10 mouse cellular contexts compared by ENCODE assay signal in the genomic region with DNA sequence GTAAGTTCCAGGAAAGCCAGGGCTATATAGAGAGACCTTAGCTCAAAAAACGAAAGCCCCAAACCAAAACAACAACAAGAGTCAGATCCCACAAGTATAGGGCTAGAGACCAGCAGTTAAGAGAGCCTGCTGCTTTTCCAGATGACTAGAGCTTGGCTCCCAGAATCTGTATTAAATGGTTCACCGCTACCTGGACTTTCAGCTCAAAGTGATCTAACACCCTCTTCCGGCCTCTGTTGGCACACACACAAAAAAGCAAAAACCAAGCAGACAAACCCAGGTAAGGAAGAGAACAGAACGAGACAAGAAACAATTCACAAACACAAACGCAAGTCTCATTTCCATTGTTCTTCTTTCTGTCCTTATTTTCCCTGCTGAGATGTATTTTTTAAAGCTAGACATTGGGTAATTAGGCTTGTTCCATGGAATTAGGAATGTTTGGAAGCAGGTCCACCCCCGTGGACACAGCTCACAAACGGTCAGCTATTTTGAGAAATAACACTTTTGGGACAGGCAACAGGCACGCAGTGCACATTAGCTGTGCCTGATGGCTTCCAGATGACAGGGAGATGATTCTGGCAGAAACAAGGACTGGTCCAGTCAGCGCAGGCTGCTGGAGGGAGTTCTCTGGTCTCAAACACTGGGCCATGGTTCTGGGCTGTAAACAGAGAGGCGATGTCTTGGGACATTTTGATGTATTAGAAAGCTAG. TPM values are rescaled to one million over a fixed set of nuclear protein-coding genes. Genes with fewer than 3 reads are reported as not detected.
DNase-seq lines count a peak whose midpoint lies in the region; ATAC-seq lines count a peak whose summit lies in the region.
"Had no signal": no experiment of that assay in that cellular context is flagged by ENCODE, and none has a peak within 500 bp of the region (broad histone marks: within the 10 kb centered on the region; RNA-seq: fewer than 3 reads in every experiment).

No protein-coding gene starts in this region.

- H3K27me3 ChIP-seq in embryonic facial prominence, embryonic 15.5 days = no peaks in the 10 kb centered on the region
- no peaks in the 10 kb centered on the region for H3K27me3 ChIP-seq in heart, embryonic 13.5 days (replicated peaks)
- H3K27me3 ChIP-seq in midbrain, embryonic 16.5 days (ENCODE audit: control insufficient read depth, insufficient read depth, low read depth, low read length) = no peaks in the 10 kb centered on the region

- ATAC-seq in embryonic facial prominence, embryonic 15.5 days (ENCODE audit: insufficient number of reproducible peaks, low FRiP score, low TSS enrichment, low read depth) = no peak
- no peak for ATAC-seq in heart, embryonic 13.5 days (ENCODE audit: extremely low read depth, insufficient number of reproducible peaks, low FRiP score, low TSS enrichment)
- ATAC-seq in midbrain, embryonic 16.5 days = no peak
- ATAC-seq: hindbrain, postnatal 0 days had no signal

- no peak overlapping the region for H3K9ac ChIP-seq in embryonic facial prominence, embryonic 15.5 days
- H3K9ac ChIP-seq in heart, embryonic 13.5 days = no peak overlapping the region
- H3K9ac ChIP-seq in midbrain, embryonic 16.5 days (ENCODE audit: low read depth, low read length) = no peak overlapping the region
- H3K9ac ChIP-seq: liver, postnatal 0 days had no signal

- intact Hi-C loops in left cerebral cortex, postnatal 10 days (cut with DNase I) = no loop called here

- 0 out of 2 replicates have a peak overlapping the region, but pooled peaks have one; percentile 3 for H3K27ac ChIP-seq in embryonic facial prominence, embryonic 15.5 days (replicated peaks)
- peak overlapping the region; percentile 68 for H3K27ac ChIP-seq in heart, embryonic 13.5 days (replicated peaks)
- H3K27ac ChIP-seq in midbrain, embryonic 16.5 days (ENCODE audit: low read length) = no peak overlapping the region
- H3K27ac ChIP-seq: hindbrain, postnatal 0 days had no signal

- WGBS in embryonic facial prominence, embryonic 15.5 days = 43% methylated on average over 10 of the region's 10 CpGs
- 47% methylated on average over 10 of the region's 10 CpGs for WGBS in heart, embryonic 13.5 days
- 72% methylated on average over 10 of the region's 10 CpGs for WGBS in midbrain, embryonic 16.5 days

- H3K4me1 ChIP-seq in embryonic facial prominence, embryonic 15.5 days = peaks cover 35% of the 10 kb centered on the region
- H3K4me1 ChIP-seq in heart, embryonic 13.5 days = peaks cover 26% of the 10 kb centered on the region
- H3K4me1 ChIP-seq in midbrain, embryonic 16.5 days (ENCODE audit: control insufficient read depth, insufficient read depth, low read length) = no peaks in the 10 kb centered on the region

- no peak overlapping the region for H3K4me3 ChIP-seq in embryonic facial prominence, embryonic 15.5 days (replicated peaks)
- H3K4me3 ChIP-seq in heart, embryonic 13.5 days = no peak overlapping the region
- no peak overlapping the region for H3K4me3 ChIP-seq in midbrain, embryonic 16.5 days (ENCODE audit: low read depth, low read length)

- no peak overlapping the region for H3K4me2 ChIP-seq in embryonic facial prominence, embryonic 15.5 days (replicated peaks)
- no peak overlapping the region for H3K4me2 ChIP-seq in heart, embryonic 13.5 days
- H3K4me2 ChIP-seq in midbrain, embryonic 16.5 days (ENCODE audit: low read length) = no peak overlapping the region

- no peaks in the 10 kb centered on the region for H3K9me3 ChIP-seq in embryonic facial prominence, embryonic 15.5 days (replicated peaks)
- H3K9me3 ChIP-seq in heart, embryonic 13.5 days = 0 out of 2 replicates have a peak, but pooled peaks cover 4% of the 10 kb centered on the region
- H3K9me3 ChIP-seq in midbrain, embryonic 16.5 days (replicated peaks; ENCODE audit: control insufficient read depth, low read length, poor library complexity, severe bottlenecking) = no peaks in the 10 kb centered on the region

- no peaks in the 10 kb centered on the region for H3K36me3 ChIP-seq in embryonic facial prominence, embryonic 15.5 days
- H3K36me3 ChIP-seq in heart, embryonic 13.5 days = no peaks in the 10 kb centered on the region
- H3K36me3 ChIP-seq in midbrain, embryonic 16.5 days (ENCODE audit: control insufficient read depth, insufficient read depth, low read length) = no peaks in the 10 kb centered on the region

- DNase-seq in kidney, postnatal 25 days = peak; percentile 39 to 64
- DNase-seq in lung, postnatal 4 days = peak; percentile 73 to 90
- no peak for DNase-seq in left cerebral cortex, postnatal 10 days (ENCODE audit: extremely low spot score in 1 of 2, low spot score in 2 of 2)
- DNase-seq in layer of hippocampus, adult 18-20 months (ENCODE audit: low spot score in 2 of 2) = no peak
- DNase-seq: liver, postnatal 0 days; thymus, adult 18-20 months had no signal

RNA-seq across cellular contexts. Expression of gene Plg, which starts 33.9 kb away (rescaled TPM):
- not detected in 2 replicates for polyA plus RNA-seq in embryonic facial prominence, embryonic 15.5 days (2015; fragmentation: Nextera tagmentation; extraction: Ambion mirVana)
- 0.62 and 5.1 TPM in 2 replicates for polyA plus RNA-seq in heart, embryonic 13.5 days (2015; fragmentation: Nextera tagmentation; extraction: Ambion mirVana)
- polyA plus RNA-seq in midbrain, embryonic 16.5 days (2015; fragmentation: Nextera tagmentation; extraction: Ambion mirVana) = 0.09 TPM in 1 of 2 replicates, not detected in the other
- not detected for total RNA-seq in left cerebral cortex, postnatal 10 days (2021)
- total RNA-seq in layer of hippocampus, adult 18-20 months (2021) = not detected
- polyA plus RNA-seq: hindbrain, postnatal 0 days had no signal

Comparison
In these comparisons a context has a peak if more than half of its experiments do, and no peak if none do; other contexts are left out.
1. DNase-seq: peak in kidney, postnatal 25 days (2 of 2) and lung, postnatal 4 days (2 of 2); none in left cerebral cortex, postnatal 10 days (0 of 2) and layer of hippocampus, adult 18-20 months (0 of 2).